Mouse (Mus musculus) limb, embryonic 11.5 days (tissue): ENCODE measurements at regions not wholly inside any gene's neighbourhood (a gene's known extent, or its start where the extent isn't known, plus 50 kb on each side); places are given as distances from the start of the nearest gene placed in this dataset.

ENCODE experiments used
- ATAC-seq: fragments of 200-750 bp; cut with Nextera tagmentation; 2 replicates; pipeline ENCODE4 v1.8.0; 2017; ENCODE audit warnings: low read depth; ENCODE audit not compliant: insufficient number of reproducible peaks, low FRiP score, low TSS enrichment
- DNase-seq: peaks from one replicate; pipeline ENCODE4 v3.0.0-alpha.2; 2015; ENCODE audit warnings: low spot score
- H3K27ac ChIP-seq: fragments of 300-500 bp; sonication (generic); replicated peaks from 2 replicates; pipeline ENCODE4 v1.5.1; 2014; ENCODE audit warnings: low read depth, mild to moderate bottlenecking, low read length
- H3K27me3 ChIP-seq: fragments of 300-500 bp; sonication (generic); 2 replicates; pipeline ENCODE4 v1.6.1; 2014; ENCODE audit warnings: mild to moderate bottlenecking, low read length, mixed read lengths; ENCODE audit not compliant: control insufficient read depth, insufficient read depth
- H3K36me3 ChIP-seq: fragments of 300-500 bp; sonication (generic); 2 replicates; pipeline ENCODE4 v1.6.1; 2014; ENCODE audit warnings: mild to moderate bottlenecking, low read length, moderate library complexity, mixed read lengths; ENCODE audit not compliant: control insufficient read depth, insufficient read depth
- H3K4me1 ChIP-seq: fragments of 300-500 bp; sonication (generic); 2 replicates; pipeline ENCODE4 v1.6.1; 2014; ENCODE audit warnings: low read length, mixed read lengths; ENCODE audit not compliant: control insufficient read depth, insufficient read depth
- H3K4me2 ChIP-seq: fragments of 300-500 bp; sonication (generic); 2 replicates; pipeline ENCODE4 v1.6.1; 2014; ENCODE audit warnings: low read depth, mild to moderate bottlenecking, moderate library complexity; ENCODE audit not compliant: severe bottlenecking
- H3K4me3 ChIP-seq: fragments of 300-500 bp; sonication (generic); 2 replicates; pipeline ENCODE4 v1.5.1; 2014; ENCODE audit warnings: low read depth, low read length
- H3K9ac ChIP-seq: fragments of 300-500 bp; sonication (generic); 2 replicates; pipeline ENCODE4 v1.6.1; 2014; ENCODE audit warnings: mild to moderate bottlenecking, low read length
- H3K9me3 ChIP-seq: fragments of 300-500 bp; sonication (generic); 2 replicates; pipeline ENCODE4 v1.6.1; 2016; ENCODE audit warnings: low read length; ENCODE audit not compliant: control insufficient read depth
- WGBS: fragments of 180-500 bp; shearing (Covaris S2); extraction: QIAGEN DNeasy Blood & Tissue Kit; methylation state at CpG from one replicate; pipeline ENCODE4 v1.1.7; 2014; 5-methylcytosine and 5-hydroxymethylcytosine counted together

DNA sequence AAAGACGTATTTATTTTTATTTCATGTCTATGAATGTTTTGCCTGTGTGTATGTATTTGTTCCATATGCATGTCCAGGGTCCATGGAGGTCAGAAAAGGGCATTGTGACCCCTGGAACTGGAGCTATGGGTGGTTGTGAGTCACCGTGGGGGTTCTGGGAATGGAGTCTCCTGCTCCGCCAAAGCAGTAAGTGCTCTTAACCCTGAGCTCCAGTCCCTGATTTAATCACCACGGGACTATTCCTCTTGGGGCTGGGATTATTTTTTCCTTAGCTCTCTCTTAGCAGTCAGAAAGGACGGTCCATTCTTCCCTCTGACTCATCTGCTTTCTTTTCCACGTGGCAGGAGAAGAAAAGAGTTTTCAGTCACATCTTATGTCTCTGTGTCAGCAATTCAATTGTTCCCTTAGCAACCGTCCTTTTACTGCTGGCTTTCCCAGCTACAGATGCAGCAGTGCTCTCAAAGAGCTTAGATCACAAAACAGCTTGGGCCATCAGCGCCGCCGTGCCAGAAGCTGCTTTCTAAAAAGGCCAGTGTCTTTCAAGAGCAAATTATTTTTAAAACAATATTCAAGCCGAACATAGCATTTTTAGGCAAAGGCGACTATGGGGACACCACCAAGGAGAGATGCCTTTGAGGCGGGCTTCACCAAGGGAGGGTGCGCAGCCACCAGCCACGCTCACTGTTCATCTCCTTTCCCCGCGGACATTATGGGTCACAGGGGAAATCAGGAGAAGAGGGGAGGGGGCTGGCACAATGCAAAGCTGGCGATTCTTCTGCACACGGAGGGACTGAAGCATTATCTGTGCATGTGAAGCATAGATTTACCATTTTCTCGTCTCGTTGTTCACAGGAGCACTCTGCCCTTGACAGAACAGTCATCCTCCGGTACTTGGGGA is 110.8 kb downstream of the Map3k7 start:
- peak; percentile 34 for DNase-seq
- no peak overlapping the region; the same call in 1 of the 2 replicates for H3K4me3 ChIP-seq
- no peak for ATAC-seq
- H3K4me2 ChIP-seq: peak overlapping the region; percentile 40
- no peak overlapping the region for H3K9ac ChIP-seq
- H3K27ac ChIP-seq: no peak overlapping the region
- no peaks in the 10 kb centered on the region for H3K27me3 ChIP-seq
- no peaks in the 10 kb centered on the region for H3K4me1 ChIP-seq
- H3K9me3 ChIP-seq: no peaks in the 10 kb centered on the region; the same call in 1 of the 2 replicates
- 24% methylated on average over 22 of the region's 22 CpGs for WGBS
- H3K36me3 ChIP-seq: no peaks in the 10 kb centered on the region

- Histone ChIP-seq H3K27me3 (no peaks in the 10 kb centered on the region), H3K4me2 (no peak overlapping the region), H3K4me1 (no peaks in the 10 kb centered on the region), H3K9me3 (no peaks in the 10 kb centered on the region), H3K4me3 (no peak overlapping the region), H3K9ac (no peak overlapping the region), H3K27ac (no peak overlapping the region), H3K36me3 (no peaks in the 10 kb centered on the region)
- DNase-seq: no peak
- 67% methylated on average over 12 of the region's 12 CpGs for WGBS
- no peak for ATAC-seq
Observed at GRCm38 (mm10) chr4:32076391-32076925, 112.6 kb downstream of the Map3k7 start.

- H3K27me3 ChIP-seq: no peaks in the 10 kb centered on the region
- 64% methylated on average over 8 of the region's 8 CpGs for WGBS
- H3K4me2 ChIP-seq: no peak overlapping the region
- 0 out of 2 replicates have a peak overlapping the region, but pooled peaks have one; percentile 26 for H3K27ac ChIP-seq
- no peak overlapping the region for H3K9ac ChIP-seq
- H3K36me3 ChIP-seq: no peaks in the 10 kb centered on the region
- H3K9me3 ChIP-seq: no peaks in the 10 kb centered on the region
- DNase-seq: no peak
- no peak for ATAC-seq
- H3K4me3 ChIP-seq: no peak overlapping the region
- H3K4me1 ChIP-seq: no peaks in the 10 kb centered on the region
Observed at GRCm38 (mm10) chr4:32083456-32083855, 119.6 kb downstream of the Map3k7 start.

DNA sequence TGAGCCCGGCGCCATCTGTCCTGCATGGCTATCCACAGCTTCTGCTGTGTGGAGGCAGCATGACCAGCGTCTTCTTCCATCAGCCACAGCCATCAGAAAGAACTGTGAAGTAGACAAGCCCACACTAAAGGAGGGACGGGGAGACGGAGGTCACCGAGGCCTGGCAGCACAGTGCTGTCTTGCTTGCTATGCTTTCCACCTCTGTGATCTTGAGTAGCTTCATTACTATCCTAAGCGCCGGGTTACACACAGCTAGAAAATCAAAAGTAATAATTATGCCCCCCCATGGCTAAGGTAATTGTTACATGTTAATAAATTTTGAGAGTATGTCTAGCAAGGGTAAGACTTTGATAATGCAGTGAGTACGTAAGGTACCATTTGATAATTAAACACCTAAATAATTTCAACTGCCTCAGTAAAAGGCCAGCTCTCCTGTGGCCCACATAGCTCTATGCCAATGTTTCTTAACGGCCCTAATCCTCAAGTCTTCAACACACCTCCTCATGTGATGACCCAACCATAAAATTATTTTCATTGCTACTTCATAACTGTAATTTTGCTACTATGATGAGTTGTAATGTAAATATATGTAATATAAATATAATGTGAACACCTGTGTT is 120.5 kb downstream of the Map3k7 start:
- WGBS: 93% methylated on average over 10 of the region's 10 CpGs
- H3K27me3 ChIP-seq: no peaks in the 10 kb centered on the region
- no peak overlapping the region for H3K27ac ChIP-seq

GRCm38 (mm10) chr4:32085040-32085439 is 121.1 kb downstream of the Map3k7 start:
- Histone ChIP-seq H3K9me3 (no peaks in the 10 kb centered on the region), H3K27me3 (no peaks in the 10 kb centered on the region), H3K27ac (no peak overlapping the region), H3K4me1 (no peaks in the 10 kb centered on the region), H3K4me2 (no peak overlapping the region), H3K36me3 (no peaks in the 10 kb centered on the region), H3K4me3 (no peak overlapping the region), H3K9ac (no peak overlapping the region)
- DNase-seq: no peak
- no peak for ATAC-seq
- 96% methylated on average over 2 of the region's 2 CpGs for WGBS

More for the DNA sequence above, 120.5 kb downstream of the Map3k7 start:
- no peaks in the 10 kb centered on the region for H3K9me3 ChIP-seq
- ATAC-seq (no peak), DNase-seq (no peak)
- H3K9ac ChIP-seq: no peak overlapping the region
- H3K4me1 ChIP-seq: no peaks in the 10 kb centered on the region
- no peak overlapping the region for H3K4me2 ChIP-seq
- H3K4me3 ChIP-seq: no peak overlapping the region
- H3K36me3 ChIP-seq: no peaks in the 10 kb centered on the region

DNA sequence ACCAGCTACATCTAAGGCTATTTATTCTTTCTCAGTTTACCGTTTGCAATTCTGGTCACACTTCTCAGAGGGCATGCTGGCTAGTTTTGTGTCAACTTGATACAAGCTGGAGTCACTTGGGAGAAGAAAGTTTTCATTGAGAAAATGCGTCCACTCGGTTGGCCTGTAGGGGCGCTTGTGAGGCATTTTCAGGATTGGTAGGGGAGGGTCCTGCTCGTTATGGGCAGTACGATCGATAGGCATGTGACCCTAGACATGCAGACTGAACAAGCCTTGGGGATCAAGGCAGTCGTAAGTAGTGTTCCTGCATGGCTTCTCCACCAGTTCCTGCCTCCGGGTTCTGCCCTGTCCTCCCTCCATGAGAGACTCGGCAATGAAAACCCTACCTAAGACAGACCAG is 127.2 kb downstream of the Map3k7 start:
- H3K4me3 ChIP-seq: no peak overlapping the region
- ATAC-seq: no peak
- WGBS: 85% methylated on average over 10 of the region's 10 CpGs

GRCm38 (mm10) chr4:32092320-32093041 is 128.6 kb downstream of the Map3k7 start:
- Histone ChIP-seq H3K36me3 (no peaks in the 10 kb centered on the region), H3K9ac (no peak overlapping the region), H3K27ac (no peak overlapping the region), H3K27me3 (no peaks in the 10 kb centered on the region), H3K4me1 (no peaks in the 10 kb centered on the region), H3K9me3 (no peaks in the 10 kb centered on the region), H3K4me3 (no peak overlapping the region), H3K4me2 (no peak overlapping the region)
- ATAC-seq (0 out of 2 replicates have a peak, but pooled peaks have one; percentile 17), DNase-seq (no peak)
- WGBS: 94% methylated on average over 17 of the region's 17 CpGs

More for the DNA sequence above, 127.2 kb downstream of the Map3k7 start:
- H3K4me2 ChIP-seq: no peak overlapping the region
- H3K9me3 ChIP-seq: no peaks in the 10 kb centered on the region
- DNase-seq: no peak
- no peaks in the 10 kb centered on the region for H3K36me3 ChIP-seq
- H3K9ac ChIP-seq: no peak overlapping the region
- H3K4me1 ChIP-seq: no peaks in the 10 kb centered on the region
- H3K27me3 ChIP-seq: no peaks in the 10 kb centered on the region
- H3K27ac ChIP-seq: no peak overlapping the region

- no peak overlapping the region for H3K4me3 ChIP-seq
- no peaks in the 10 kb centered on the region for H3K9me3 ChIP-seq
- H3K36me3 ChIP-seq: no peaks in the 10 kb centered on the region
- ATAC-seq (no peak), DNase-seq (no peak)
- no peaks in the 10 kb centered on the region for H3K27me3 ChIP-seq
- H3K4me1 ChIP-seq: no peaks in the 10 kb centered on the region
- no peak overlapping the region for H3K9ac ChIP-seq
- WGBS: 44% methylated on average over 9 of the region's 9 CpGs
- no peak overlapping the region for H3K4me2 ChIP-seq
- H3K27ac ChIP-seq: no peak overlapping the region
Observed at GRCm38 (mm10) chr4:32098233-32098632, 134.3 kb downstream of the Map3k7 start.
